In genomic region chr5:118686021-118686420, GRCm38 (mm10) we compare ENCODE assay signal across 20 mouse cellular contexts.
"Had no signal": no experiment of that assay in that cellular context is flagged by ENCODE, and none has a peak within 500 bp of the region (broad histone marks: within the 10 kb centered on the region; RNA-seq: fewer than 3 reads in every experiment).

No protein-coding gene starts in this region.

- H3K9ac ChIP-seq: intestine, embryonic 15.5 days; limb, embryonic 12.5 days; limb, embryonic 15.5 days; liver, embryonic 13.5 days; midbrain, embryonic 12.5 days; neural tube, embryonic 13.5 days; stomach, embryonic 15.5 days had no signal

- H3K9me3 ChIP-seq: intestine, embryonic 15.5 days; limb, embryonic 12.5 days; limb, embryonic 15.5 days; liver, embryonic 13.5 days; midbrain, embryonic 12.5 days; neural tube, embryonic 13.5 days; stomach, embryonic 15.5 days had no signal

- H3K27me3 ChIP-seq: intestine, embryonic 15.5 days; limb, embryonic 12.5 days; limb, embryonic 15.5 days; liver, embryonic 13.5 days; midbrain, embryonic 12.5 days; neural tube, embryonic 13.5 days; stomach, embryonic 15.5 days had no signal

- H3K27ac ChIP-seq: intestine, embryonic 15.5 days; limb, embryonic 12.5 days; limb, embryonic 15.5 days; liver, embryonic 13.5 days; midbrain, embryonic 12.5 days; neural tube, embryonic 13.5 days; stomach, embryonic 15.5 days had no signal

- H3K4me3 ChIP-seq: intestine, embryonic 15.5 days; limb, embryonic 12.5 days; limb, embryonic 15.5 days; liver, embryonic 13.5 days; midbrain, embryonic 12.5 days; myocyte; neural tube, embryonic 13.5 days; stomach, embryonic 15.5 days had no signal

- ATAC-seq: hindbrain, embryonic 16.5 days; intestine, embryonic 15.5 days; midbrain, embryonic 16.5 days had no signal

- DNase-seq: kidney, postnatal 4 days; left cerebral cortex, postnatal 4 days; liver, embryonic 13.5 days; lung, adult 2 months; lung, postnatal 14 days; lung, postnatal 4 days; retina, postnatal 1 day; right cerebral cortex, postnatal 25 days; spleen, adult 18-20 months; thymus, adult 2 months; thymus, postnatal 14 days had no signal

- H3K4me2 ChIP-seq: intestine, embryonic 15.5 days; limb, embryonic 12.5 days; limb, embryonic 15.5 days; liver, embryonic 13.5 days; midbrain, embryonic 12.5 days; neural tube, embryonic 13.5 days; stomach, embryonic 15.5 days had no signal
